ENCODE assay signal across 7 mouse cellular contexts in genomic region chr3:51889776-51890175, GRCm38 (mm10).
A peak's percentile ranks its signal among the peaks of the same experiment; 100 is the strongest.
DNase-seq lines count a peak whose midpoint lies in the region; ATAC-seq lines count a peak whose summit lies in the region.

No protein-coding gene starts in this region.

- H3K4me1 ChIP-seq in midbrain, embryonic 12.5 days: peaks cover 29% of the 10 kb centered on the region

- WGBS in midbrain, embryonic 12.5 days: 57% methylated on average over 5 of the region's 5 CpGs

- H3K9me3 ChIP-seq in midbrain, embryonic 12.5 days: no peaks in the 10 kb centered on the region

- 0 out of 2 replicates have a peak overlapping the region, but pooled peaks have one; percentile 24 for H3K9ac ChIP-seq in midbrain, embryonic 12.5 days (replicated peaks)

- no peaks in the 10 kb centered on the region for H3K27me3 ChIP-seq in midbrain, embryonic 12.5 days

- H3K4me3 ChIP-seq in midbrain, embryonic 12.5 days: no peak overlapping the region

- no peak for ATAC-seq in midbrain, embryonic 12.5 days (ENCODE audit: low FRiP score, low read depth)

- H3K36me3 ChIP-seq in midbrain, embryonic 12.5 days: no peaks in the 10 kb centered on the region

- peak; percentile 31 to 32 for DNase-seq in adrenal gland, adult 18-20 months (ENCODE audit: low spot score in 2 of 2)
- peak; percentile 97 for DNase-seq in brain, adult 2 months (ENCODE audit: low read depth, low spot score)
- DNase-seq in frontal cortex, postnatal 14 days (ENCODE audit: low spot score in 2 of 2): peak; percentile 56 to 58
- DNase-seq in layer of hippocampus, adult 9-11 months: peak; percentile 85
- no peak for DNase-seq in urinary bladder, postnatal 4 days (ENCODE audit: low spot score in 2 of 2)
- DNase-seq in testis, postnatal 10 days (ENCODE audit: low spot score): no peak

- no peak overlapping the region for H3K4me2 ChIP-seq in midbrain, embryonic 12.5 days (replicated peaks)

- peak overlapping the region; percentile 86 for H3K27ac ChIP-seq in midbrain, embryonic 12.5 days (replicated peaks)

Comparison
In these comparisons a context has a peak if more than half of its experiments do, and no peak if none do; other contexts are left out.
1. DNase-seq: peak in adrenal gland, adult 18-20 months (2 of 2), brain, adult 2 months (single experiment), frontal cortex, postnatal 14 days (2 of 2) and layer of hippocampus, adult 9-11 months (single experiment); none in urinary bladder, postnatal 4 days (0 of 2) and testis, postnatal 10 days (single experiment).